Mouse (Mus musculus): ENCODE measurements around the gene Gm42421.

DNA sequence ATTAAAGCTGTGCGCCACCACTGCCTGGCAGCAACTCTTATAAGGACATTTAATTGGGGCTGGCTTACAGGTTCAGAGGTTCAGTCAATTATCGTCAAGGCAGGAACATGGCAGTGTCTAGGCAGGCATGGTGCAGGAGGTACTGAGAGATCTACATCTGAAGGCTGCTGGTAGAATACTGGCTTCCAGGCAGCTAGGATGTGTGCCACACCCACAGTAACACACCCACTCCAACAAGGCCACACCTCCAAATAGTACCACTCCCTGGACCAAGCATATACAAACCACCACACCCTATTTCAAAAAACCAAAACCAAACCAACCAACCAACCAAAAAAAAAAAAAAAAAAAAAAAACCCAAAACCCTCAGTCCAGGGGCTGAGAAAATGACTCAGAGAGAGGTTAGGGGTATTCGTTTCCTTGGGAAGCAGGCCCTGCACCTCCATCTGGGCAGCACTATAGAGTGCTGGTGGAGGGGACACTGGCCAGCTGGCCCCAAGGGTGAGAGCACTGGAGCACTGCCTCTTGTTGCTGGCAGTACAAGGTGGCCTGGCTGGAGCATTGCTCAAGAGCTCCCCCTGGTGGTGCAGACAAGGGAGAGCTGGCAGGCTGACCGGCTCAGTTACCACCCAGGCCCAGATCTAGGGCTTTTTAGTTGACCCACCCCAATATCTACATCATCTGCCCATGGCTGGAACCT lies 47.1 kb downstream of the Gm42421 start:
- TF ChIP-seq POLR2A (IDR thresholded peaks at IDR 0.05; ENCODE audit: borderline replicate concordance, low read depth, low read length) (no peak), CTCF (IDR thresholded peaks at IDR 0.05; ENCODE audit: low read depth, low read length) (peak; percentile 68; the same call in 1 of the 2 replicates)

Data from bone marrow macrophage, adult 2 months (primary cell).